Mouse (Mus musculus): ENCODE measurements around the gene Ankmy2. TPM values are rescaled to one million over a fixed set of nuclear protein-coding genes. Genes with fewer than 3 reads are reported as not detected.

The Ankmy2 gene
- 6.0 and 12.0 TPM in 2 replicates for polyA plus RNA-seq (2012; rRNA removed; ENCODE audit: low replicate concordance)

DNA sequence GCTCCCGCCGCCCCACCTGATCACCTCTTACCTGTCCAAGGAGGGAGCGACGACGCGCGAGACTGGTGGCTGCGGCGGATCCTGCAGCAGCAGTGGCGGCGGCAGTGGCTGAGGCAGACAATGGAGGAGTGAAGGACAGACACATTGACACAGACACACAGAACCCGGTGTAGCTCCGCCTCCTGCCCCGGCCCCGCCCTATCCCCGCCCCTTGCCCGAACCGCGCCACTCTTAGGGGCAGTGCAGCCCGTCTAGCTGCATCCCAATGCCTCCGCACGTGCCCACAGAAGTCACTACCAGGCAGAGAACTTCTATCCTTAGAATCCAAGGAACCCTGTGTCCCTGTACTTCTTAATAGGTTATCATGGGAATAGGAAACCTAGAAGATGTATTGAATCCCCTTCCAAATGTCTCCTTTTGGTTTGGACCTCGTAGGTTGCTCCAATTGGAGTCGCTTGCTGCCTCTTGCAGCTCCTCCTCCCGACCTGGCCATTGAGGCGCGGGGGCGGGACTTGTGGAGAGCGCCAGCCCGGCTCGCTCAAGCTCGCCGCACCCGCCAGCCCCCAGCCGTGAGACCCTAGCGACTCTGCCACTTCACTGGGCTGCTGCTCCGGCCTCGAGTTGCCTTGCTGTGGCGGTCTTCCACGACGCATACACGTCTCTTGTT, at the start of gene Ankmy2:
Gene Ankmy2, plus strand, starts transcription at position 478 of the 667 bp plus-strand sequence.

DNA sequence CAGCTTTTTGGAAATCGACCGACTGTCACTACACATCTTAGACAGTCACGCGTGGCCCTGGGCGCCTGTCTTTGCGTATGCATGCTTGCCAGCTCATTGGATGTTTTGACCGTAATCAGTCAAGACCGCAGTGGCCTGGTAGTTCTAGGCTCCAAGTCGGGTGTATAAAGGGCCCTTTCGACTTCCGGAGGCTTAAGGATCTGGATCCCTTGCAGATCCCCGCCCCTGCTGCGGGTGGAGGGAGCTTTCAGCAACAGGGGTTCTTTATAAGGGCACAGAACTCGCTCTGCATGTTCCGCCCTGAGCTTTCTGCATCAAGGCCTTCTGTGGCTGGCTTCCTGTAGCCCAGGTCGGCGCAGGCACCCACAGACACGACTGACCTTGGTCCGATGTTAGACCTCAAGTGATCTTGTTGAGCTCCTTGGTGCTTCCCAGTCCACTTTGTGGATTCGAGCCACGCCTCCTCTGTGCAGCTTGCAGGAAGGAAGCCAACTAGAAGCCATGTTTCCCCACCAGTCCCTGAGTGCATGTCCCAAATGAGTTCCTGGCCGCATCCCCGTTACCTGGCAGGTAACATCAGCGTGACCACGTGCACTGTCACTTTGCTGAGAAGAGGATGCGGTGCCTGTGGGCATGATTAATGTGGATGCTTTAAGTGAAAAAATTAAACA, 859 bp downstream of the Ankmy2 start, which contains the start of gene Bzw2:
Gene Bzw2, minus strand, starts transcription at position 443 of the 671 bp plus-strand sequence.

Other genes with a start within 250 kb of the Ankmy2 start
- not detected in 2 replicates for gene Agr3, start 231.5 kb upstream of the Ankmy2 start, polyA plus RNA-seq (2012; rRNA removed; ENCODE audit: low replicate concordance)
- not detected in 2 replicates for gene Agr2, start 164.2 kb upstream of the Ankmy2 start, polyA plus RNA-seq (2012; rRNA removed; ENCODE audit: low replicate concordance)
- 146 and 515 TPM in 2 replicates for gene Tspan13, start 114.6 kb upstream of the Ankmy2 start, polyA plus RNA-seq (2012; rRNA removed; ENCODE audit: low replicate concordance)
- 9.3 and 36.5 TPM in 2 replicates for gene Bzw2, start 966 bp downstream of the Ankmy2 start, polyA plus RNA-seq (2012; rRNA removed; ENCODE audit: low replicate concordance)
- gene Lrrc72, start 96.3 kb downstream of the Ankmy2 start, polyA plus RNA-seq (2012; rRNA removed; ENCODE audit: low replicate concordance) = not detected in 2 replicates
- 3.9 and 4.6 TPM in 2 replicates for gene Sostdc1, start 157.0 kb downstream of the Ankmy2 start, polyA plus RNA-seq (2012; rRNA removed; ENCODE audit: low replicate concordance)
- 1.5 and 1.9 TPM in 2 replicates for gene Ispd, start 224.3 kb downstream of the Ankmy2 start, polyA plus RNA-seq (2012; rRNA removed; ENCODE audit: low replicate concordance)
- 0.56 and 1.8 TPM in 2 replicates for gene D630036H23Rik, start 225.1 kb downstream of the Ankmy2 start, polyA plus RNA-seq (2012; rRNA removed; ENCODE audit: low replicate concordance)